Mouse (Mus musculus) left cerebral cortex, adult 2 months (tissue): ENCODE measurements around the gene Etv1. TPM values are rescaled to one million over a fixed set of nuclear protein-coding genes. Genes with fewer than 3 reads are reported as not detected.
"Not testable (repeated sequence)": the region's sequence is repeated elsewhere in the genome, so short reads cannot be mapped to it uniquely, and the experiment has no call there.

Experiments used
- DNase-seq, 2 experiments: peaks; one replicate each; pipeline ENCODE4 v3.0.0; 2021 to 2022; ENCODE audit warnings: low spot score in 2 of 2, mixed read lengths in 1 of 2; ENCODE audit errors: extremely low spot score in 1 of 2
- H3K27ac ChIP-seq: fragments of 200-600 bp; 2 replicates; pipeline ENCODE4 v1.8.1; 2022
- H3K4me3 ChIP-seq: fragments of 200-600 bp; 2 replicates; pipeline ENCODE4 v1.8.1; 2022
- CTCF ChIP-seq: fragments of 200-600 bp; IDR thresholded peaks from 2 replicates; pipeline ENCODE4 v1.8.1; 2022; ENCODE audit warnings: antibody characterized with exemption, mild to moderate bottlenecking, moderate library complexity
- intact Hi-C: fragments of 180-260 bp; cut with DNase I; formaldehyde crosslinking; loops from one replicate; pipeline ENCODE4 v1.15.1; 2025
- total RNA-seq, 2 experiments: library from RNA; stranded (reverse); gene quantifications; 2 replicates each; pipeline ENCODE4 v1.2.3; 2021

The Etv1 gene
- total RNA-seq, 2 experiments from 2014 or later = 59.2 to 64.6 TPM

GRCm38 (mm10) chr12:38824405-38824804 is 45.2 kb downstream of the Etv1 start:
- H3K4me3 ChIP-seq = no peak overlapping the region
- intact Hi-C loops = no loop called here
- TF ChIP-seq CTCF = no peak
- DNase-seq = no peak
- no peak overlapping the region for H3K27ac ChIP-seq

- H3K4me3 ChIP-seq = no peak overlapping the region
- intact Hi-C loops = no loop called here
- no peak overlapping the region for H3K27ac ChIP-seq
- DNase-seq = no peak
- TF ChIP-seq CTCF = no peak
These were observed 53.8 kb downstream of the Etv1 start for GRCm38 (mm10) chr12:38832981-38833380.

- intact Hi-C loops = no loop called here
- no peak for DNase-seq
- no peak for TF ChIP-seq CTCF
- Histone ChIP-seq H3K4me3 (no peak overlapping the region), H3K27ac (no peak overlapping the region)
These were observed 55.4 kb downstream of the Etv1 start for GRCm38 (mm10) chr12:38834581-38834980.

DNA sequence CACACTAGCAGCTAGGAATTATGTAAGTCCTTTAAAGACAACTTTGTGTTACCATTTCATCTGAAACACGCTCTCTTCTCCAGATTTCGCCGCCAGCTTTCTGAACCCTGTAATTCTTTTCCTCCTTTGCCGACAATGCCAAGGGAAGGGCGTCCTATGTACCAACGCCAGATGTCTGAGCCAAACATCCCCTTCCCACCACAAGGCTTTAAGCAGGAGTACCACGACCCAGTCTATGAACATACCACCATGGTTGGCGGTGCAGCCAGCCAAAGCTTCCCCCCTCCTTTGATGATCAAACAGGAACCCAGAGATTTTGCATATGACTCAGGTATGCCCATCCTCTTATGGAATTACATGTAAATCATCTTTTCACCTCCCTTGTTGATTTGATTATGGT is 55.8 kb downstream of the Etv1 start:
- H3K27ac ChIP-seq, DNase-seq, H3K4me3 ChIP-seq, intact Hi-C loops: not testable (repeated sequence)

DNA sequence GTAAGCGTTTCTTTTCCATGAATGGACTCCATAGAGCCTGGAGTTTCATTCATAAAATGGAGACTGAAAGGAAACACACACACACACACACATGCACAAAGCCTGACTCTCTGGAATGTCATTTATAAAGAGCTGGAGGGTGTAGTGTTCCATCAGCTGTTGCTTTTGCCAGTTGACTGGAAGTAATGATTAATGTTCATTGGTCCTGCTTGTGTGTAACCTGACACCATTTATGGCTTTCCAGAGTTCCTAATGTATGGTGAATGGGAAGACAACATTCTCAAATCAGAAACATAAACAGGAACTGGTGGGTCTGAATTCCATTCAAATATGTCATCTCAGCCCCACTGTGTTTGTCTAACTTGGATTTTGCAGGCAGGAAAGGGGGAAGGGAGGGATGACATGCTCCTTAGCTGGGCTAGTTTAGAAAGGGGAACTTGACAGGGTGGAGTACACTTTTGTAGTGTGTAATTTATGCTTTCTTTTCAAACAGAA is 64.7 kb downstream of the Etv1 start:
- intact Hi-C loops = no loop called here
- no peak for DNase-seq
- Histone ChIP-seq H3K4me3 (no peak overlapping the region), H3K27ac (no peak overlapping the region)
- no peak for TF ChIP-seq CTCF

- no peak for TF ChIP-seq CTCF
- DNase-seq = no peak
- Histone ChIP-seq H3K27ac (no peak overlapping the region), H3K4me3 (no peak overlapping the region)
- intact Hi-C loops = no loop called here
These were observed 68.5 kb downstream of the Etv1 start for GRCm38 (mm10) chr12:38847500-38848261.

- no peak for DNase-seq
- Histone ChIP-seq H3K27ac (no peak overlapping the region), H3K4me3 (no peak overlapping the region)
- intact Hi-C loops = no loop called here
- no peak for TF ChIP-seq CTCF
These were observed 70.8 kb downstream of the Etv1 start for GRCm38 (mm10) chr12:38849994-38850393.

DNA sequence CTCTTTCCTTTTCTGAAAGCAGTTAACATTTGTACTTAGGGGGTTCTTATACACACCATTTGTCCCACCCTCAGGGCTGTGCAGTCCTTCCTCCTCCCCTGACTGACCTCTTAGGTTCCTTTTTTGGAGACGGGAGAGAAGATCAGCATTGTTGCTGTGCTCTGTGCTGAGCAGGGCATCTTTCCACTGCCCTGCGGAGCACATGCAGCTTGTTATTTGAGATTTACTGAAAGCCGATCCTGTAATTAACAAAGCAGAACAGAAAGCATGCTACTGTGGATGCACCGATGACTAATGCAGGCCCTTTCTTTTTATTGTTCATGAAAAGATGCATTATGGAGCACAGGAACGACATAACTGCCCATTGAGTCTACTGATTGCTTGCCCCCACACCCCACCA is 75.1 kb downstream of the Etv1 start:
- intact Hi-C loops = no loop called here
- Histone ChIP-seq H3K27ac (no peak overlapping the region), H3K4me3 (no peak overlapping the region)
- DNase-seq = no peak
- no peak for TF ChIP-seq CTCF

DNA sequence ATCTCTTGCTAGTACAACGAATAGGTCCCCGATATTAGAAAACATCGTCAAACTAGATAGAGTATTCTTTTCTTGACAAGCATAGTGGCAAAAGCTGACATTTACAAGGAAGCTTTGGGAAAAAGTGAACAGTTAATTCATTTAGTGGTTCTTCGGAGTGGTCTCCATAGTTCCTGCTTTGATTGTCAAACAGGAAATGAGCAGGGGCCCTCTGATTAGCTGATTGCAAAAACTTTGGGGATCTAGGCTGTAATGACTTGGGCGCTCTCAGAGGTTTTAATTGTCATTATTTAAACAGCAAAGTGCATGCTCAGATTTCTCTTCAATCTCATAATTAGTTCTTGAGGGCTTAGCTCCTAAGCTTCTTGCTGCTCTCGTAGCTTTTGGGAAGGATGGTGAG is 75.6 kb downstream of the Etv1 start:
- DNase-seq = no peak
- no peak for TF ChIP-seq CTCF
- H3K27ac ChIP-seq = no peak overlapping the region
- intact Hi-C loops = no loop called here
- no peak overlapping the region for H3K4me3 ChIP-seq

GRCm38 (mm10) chr12:38859675-38860074 is 80.5 kb downstream of the Etv1 start:
- H3K27ac ChIP-seq = no peak overlapping the region
- intact Hi-C loops = no loop called here
- no peak overlapping the region for H3K4me3 ChIP-seq
- no peak for DNase-seq
- TF ChIP-seq CTCF = no peak

GRCm38 (mm10) chr12:38860168-38861115 is 81.3 kb downstream of the Etv1 start:
- H3K27ac ChIP-seq = peak overlapping the region; percentile 24; the same call in 1 of the 2 replicates
- no peak for DNase-seq
- intact Hi-C loops = no loop called here
- H3K4me3 ChIP-seq = no peak overlapping the region
- no peak for TF ChIP-seq CTCF

DNA sequence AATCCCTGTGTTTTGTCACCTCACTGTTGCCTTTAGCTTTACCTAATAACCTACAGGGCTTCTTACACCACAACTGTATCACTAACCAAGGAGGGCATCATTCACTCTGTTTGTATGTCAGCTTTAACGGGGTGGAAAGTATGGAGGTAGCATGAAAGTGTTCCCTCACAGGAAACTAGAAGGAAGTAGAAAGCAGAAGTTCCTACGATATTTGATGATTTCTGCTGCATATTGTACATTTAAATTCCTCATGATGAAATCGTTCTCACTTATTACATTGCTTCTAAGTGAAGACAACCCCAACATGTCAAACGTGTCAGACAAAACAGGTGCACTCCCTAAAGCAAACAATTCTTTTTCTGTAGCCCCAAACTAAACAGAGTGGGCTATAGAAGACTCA is 84.2 kb downstream of the Etv1 start:
- H3K27ac ChIP-seq = no peak overlapping the region
- no peak for DNase-seq
- no peak for TF ChIP-seq CTCF
- intact Hi-C loops = no loop called here
- H3K4me3 ChIP-seq = no peak overlapping the region
